In the genomic region with DNA sequence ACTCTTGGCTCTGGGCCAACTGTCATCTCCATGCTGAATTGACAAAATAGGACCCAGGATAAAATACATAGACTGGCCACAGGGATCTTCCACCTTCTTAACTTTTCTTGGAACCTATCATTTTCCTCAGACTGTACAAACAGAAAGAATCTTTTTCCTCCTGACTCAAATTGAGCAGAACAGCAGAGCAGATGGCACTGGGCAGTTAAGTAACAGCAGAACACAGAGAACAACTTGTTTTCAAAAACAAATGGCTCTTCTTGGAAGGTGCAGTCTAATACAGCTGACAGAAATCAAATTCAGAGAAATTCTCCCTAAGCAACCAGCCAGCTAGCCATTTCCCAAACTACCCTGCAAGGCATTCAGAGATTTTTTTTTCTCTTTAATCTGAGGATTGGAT, we compare ENCODE assay signal across 17 mouse cellular contexts.
DNase-seq lines count a peak whose midpoint lies in the region; ATAC-seq lines count a peak whose summit lies in the region.
"Had no signal": no experiment of that assay in that cellular context is flagged by ENCODE, and none has a peak within 500 bp of the region (broad histone marks: within the 10 kb centered on the region; RNA-seq: fewer than 3 reads in every experiment).

No protein-coding gene starts in this region.

- no peak for ATAC-seq in erythroid progenitor cell, adult 5-6 weeks (replicated peaks; ENCODE audit: low FRiP score, poor library complexity, severe bottlenecking)
- no peak for ATAC-seq in midbrain, embryonic 11.5 days (ENCODE audit: low FRiP score)
- ATAC-seq: liver, embryonic 12.5 days had no signal

- no peaks in the 10 kb centered on the region for H3K27me3 ChIP-seq in midbrain, embryonic 11.5 days (ENCODE audit: control insufficient read depth, insufficient read depth, low read length)
- H3K27me3 ChIP-seq: hindbrain, embryonic 15.5 days; liver, embryonic 12.5 days; neural tube, embryonic 13.5 days had no signal

- no peak overlapping the region for H3K27ac ChIP-seq in midbrain, embryonic 11.5 days (ENCODE audit: low read depth, low read length)
- H3K27ac ChIP-seq: hindbrain, embryonic 15.5 days; limb, embryonic 10.5 days; liver, embryonic 12.5 days; neural tube, embryonic 13.5 days had no signal

- DNase-seq in heart, adult 11 months, result peak; percentile 84
- no peak for DNase-seq in heart, adult 8-10 months (ENCODE audit: low spot score)
- peak; percentile 81 for DNase-seq in brain, adult 2 months (ENCODE audit: low read depth, low spot score)
- DNase-seq in layer of hippocampus, adult 18-20 months (ENCODE audit: low spot score in 2 of 2), result peak; percentile 62 to 89
- DNase-seq in left cerebral cortex, postnatal 36 days (ENCODE audit: low spot score in 2 of 2), result peak; percentile 11 to 14
- no peak for DNase-seq in midbrain, embryonic 11.5 days (ENCODE audit: low spot score, missing footprints)
- DNase-seq: adrenal gland, adult 2 months; heart, postnatal 14 days; kidney, adult 11 months; kidney, postnatal 14 days; thymus, adult 2 months had no signal

- H3K9ac ChIP-seq in midbrain, embryonic 11.5 days (ENCODE audit: low read length), result no peak overlapping the region
- H3K9ac ChIP-seq: hindbrain, embryonic 15.5 days; liver, embryonic 12.5 days; neural tube, embryonic 13.5 days had no signal

- H3K4me2 ChIP-seq in midbrain, embryonic 11.5 days, result no peak overlapping the region
- H3K4me2 ChIP-seq: hindbrain, embryonic 15.5 days; liver, embryonic 12.5 days; neural tube, embryonic 13.5 days had no signal

- intact Hi-C loops in left cerebral cortex, postnatal 36 days (cut with DNase I), result no loop called here

- no peaks in the 10 kb centered on the region for H3K36me3 ChIP-seq in midbrain, embryonic 11.5 days (ENCODE audit: control insufficient read depth, insufficient read depth, low read length)
- H3K36me3 ChIP-seq: G1E; hindbrain, embryonic 15.5 days; limb, embryonic 10.5 days; liver, embryonic 12.5 days; neural tube, embryonic 13.5 days had no signal

- no peak overlapping the region for H3K4me3 ChIP-seq in midbrain, embryonic 11.5 days (ENCODE audit: low read depth, low read length)
- H3K4me3 ChIP-seq: hindbrain, embryonic 15.5 days; limb, embryonic 10.5 days; liver, embryonic 12.5 days; neural tube, embryonic 13.5 days had no signal

- H3K9me3 ChIP-seq in midbrain, embryonic 11.5 days (ENCODE audit: control insufficient read depth, low read length), result no peaks in the 10 kb centered on the region
- H3K9me3 ChIP-seq: G1E; hindbrain, embryonic 15.5 days; limb, embryonic 10.5 days; liver, embryonic 12.5 days; neural tube, embryonic 13.5 days had no signal

- no peaks in the 10 kb centered on the region for H3K4me1 ChIP-seq in midbrain, embryonic 11.5 days (ENCODE audit: control insufficient read depth, insufficient read depth, low read length)
- H3K4me1 ChIP-seq: hindbrain, embryonic 15.5 days; limb, embryonic 10.5 days; liver, embryonic 12.5 days; neural tube, embryonic 13.5 days had no signal

Comparison
In these comparisons a context has a peak if more than half of its experiments do, and no peak if none do; other contexts are left out.
1. DNase-seq: peak in heart, adult 11 months (single experiment), brain, adult 2 months (single experiment), layer of hippocampus, adult 18-20 months (2 of 2) and left cerebral cortex, postnatal 36 days (2 of 2); none in heart, adult 8-10 months (single experiment) and midbrain, embryonic 11.5 days (single experiment).